Mouse (Mus musculus) neural tube, embryonic 11.5 days (tissue): ENCODE results near the gene Gss. TPM values are rescaled to one million over a fixed set of nuclear protein-coding genes. Genes with fewer than 3 reads are reported as not detected.

Experiments
- ATAC-seq: fragments of 200-750 bp; cut with Nextera tagmentation; 2 replicates; pipeline ENCODE4 v1.8.0; 2017; ENCODE audit warnings: moderate number of reproducible peaks, mild to moderate bottlenecking, moderate TSS enrichment, moderate library complexity; ENCODE audit not compliant: insufficient read depth, low FRiP score, low TSS enrichment
- DNase-seq: peaks from one replicate; pipeline ENCODE4 v3.0.0-alpha.2; 2015; ENCODE audit warnings: low spot score
- H3K27ac ChIP-seq: fragments of 300-500 bp; sonication (generic); 2 replicates; pipeline ENCODE4 v1.5.1; 2014; ENCODE audit warnings: low read depth, mild to moderate bottlenecking, low read length
- H3K27me3 ChIP-seq: fragments of 300-500 bp; sonication (generic); 2 replicates; pipeline ENCODE4 v1.6.1; 2014; ENCODE audit warnings: mild to moderate bottlenecking, low read length, mixed read lengths; ENCODE audit not compliant: control insufficient read depth, insufficient read depth
- H3K36me3 ChIP-seq: fragments of 300-500 bp; sonication (generic); 2 replicates; pipeline ENCODE4 v1.6.1; 2014; ENCODE audit warnings: mild to moderate bottlenecking, low read length, moderate library complexity, mixed read lengths; ENCODE audit not compliant: control insufficient read depth, insufficient read depth
- H3K4me1 ChIP-seq: fragments of 300-500 bp; sonication (generic); 2 replicates; pipeline ENCODE4 v1.6.1; 2014; ENCODE audit warnings: low read length, mixed read lengths; ENCODE audit not compliant: control insufficient read depth, insufficient read depth
- H3K4me2 ChIP-seq: fragments of 300-500 bp; sonication (generic); 2 replicates; pipeline ENCODE4 v1.6.1; 2014; ENCODE audit warnings: low read depth, mild to moderate bottlenecking, moderate library complexity
- H3K4me3 ChIP-seq: fragments of 300-500 bp; sonication (generic); 2 replicates; pipeline ENCODE4 v1.5.1; 2014; ENCODE audit warnings: low read depth, low read length
- H3K9ac ChIP-seq: fragments of 300-500 bp; sonication (generic); 2 replicates; pipeline ENCODE4 v1.6.1; 2014; ENCODE audit warnings: mild to moderate bottlenecking, low read length
- H3K9me3 ChIP-seq: fragments of 300-500 bp; sonication (generic); 2 replicates; pipeline ENCODE4 v1.6.1; 2016; ENCODE audit warnings: low read length; ENCODE audit not compliant: control insufficient read depth
- WGBS: fragments of 180-500 bp; shearing (Covaris S2); extraction: QIAGEN DNeasy Blood & Tissue Kit; methylation state at CpG from one replicate; pipeline ENCODE4 v1.1.7; 2014; 5-methylcytosine and 5-hydroxymethylcytosine counted together
- polyA plus RNA-seq: library from polyadenylated mRNA; unstranded; fragments of >200 nt; fragmentation: Nextera tagmentation; extraction: Ambion mirVana; gene quantifications from 2 replicates; pipeline ENCODE4 v1.2.1, GENCODE M21; 2014

Gene Gss
- polyA plus RNA-seq: 15.5 and 15.7 TPM in 2 replicates

DNA sequence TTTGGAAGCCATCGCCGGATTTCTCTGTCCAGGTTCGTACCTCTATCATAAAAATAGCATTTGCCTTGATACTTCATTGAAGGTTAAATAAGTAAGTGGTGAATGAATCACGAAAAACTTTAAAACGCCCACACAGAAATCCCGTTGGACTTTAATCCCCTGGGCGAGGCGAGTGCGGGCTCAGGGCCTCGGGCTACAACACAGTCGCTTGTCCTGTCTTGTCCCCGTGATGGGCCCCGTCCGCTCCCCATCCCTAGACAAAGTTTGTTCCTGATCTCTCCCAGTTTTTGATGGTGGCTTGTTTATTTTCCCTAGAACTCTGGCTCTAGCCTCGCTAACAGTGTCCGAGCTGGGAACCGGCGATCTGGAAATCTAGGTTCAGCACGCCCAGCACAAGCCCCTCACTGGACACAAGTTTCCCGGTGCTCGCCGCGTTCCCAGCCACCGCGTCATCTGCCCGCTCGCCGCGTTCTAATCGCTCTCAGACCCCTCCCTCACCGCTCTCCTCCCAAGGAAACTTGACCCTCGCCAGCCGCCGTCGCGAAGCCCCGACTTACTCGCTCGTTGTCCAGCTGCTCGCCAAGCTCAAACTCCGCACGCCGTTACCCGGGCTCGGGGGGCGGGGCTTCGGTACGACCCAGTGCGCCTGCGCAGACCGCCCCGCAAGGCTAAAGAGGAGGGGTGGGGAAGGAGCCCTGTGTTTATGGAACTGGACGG lies at the start of gene Gss:
Gene Gss, minus strand, starts transcription at position 674 of the 717 bp plus-strand sequence.
- Histone ChIP-seq H3K36me3 (no peaks in the 10 kb centered on the region), H3K9ac (peak within 1 kb of the TSS; percentile 52), H3K4me2 (peak within 1 kb of the TSS; percentile 46), H3K9me3 (no peaks in the 10 kb centered on the region), H3K4me1 (peaks cover 5% of the 10 kb centered on the region; the same call in 1 of the 2 replicates), H3K4me3 (peak within 1 kb of the TSS; percentile 51), H3K27ac (peak within 1 kb of the TSS; percentile 17; the same call in 1 of the 2 replicates), H3K27me3 (no peaks in the 10 kb centered on the region)
- WGBS: under 1% methylated on average over 53 of the region's 53 CpGs
- DNase-seq (peak; percentile 100), ATAC-seq (peak; percentile 84)

DNA sequence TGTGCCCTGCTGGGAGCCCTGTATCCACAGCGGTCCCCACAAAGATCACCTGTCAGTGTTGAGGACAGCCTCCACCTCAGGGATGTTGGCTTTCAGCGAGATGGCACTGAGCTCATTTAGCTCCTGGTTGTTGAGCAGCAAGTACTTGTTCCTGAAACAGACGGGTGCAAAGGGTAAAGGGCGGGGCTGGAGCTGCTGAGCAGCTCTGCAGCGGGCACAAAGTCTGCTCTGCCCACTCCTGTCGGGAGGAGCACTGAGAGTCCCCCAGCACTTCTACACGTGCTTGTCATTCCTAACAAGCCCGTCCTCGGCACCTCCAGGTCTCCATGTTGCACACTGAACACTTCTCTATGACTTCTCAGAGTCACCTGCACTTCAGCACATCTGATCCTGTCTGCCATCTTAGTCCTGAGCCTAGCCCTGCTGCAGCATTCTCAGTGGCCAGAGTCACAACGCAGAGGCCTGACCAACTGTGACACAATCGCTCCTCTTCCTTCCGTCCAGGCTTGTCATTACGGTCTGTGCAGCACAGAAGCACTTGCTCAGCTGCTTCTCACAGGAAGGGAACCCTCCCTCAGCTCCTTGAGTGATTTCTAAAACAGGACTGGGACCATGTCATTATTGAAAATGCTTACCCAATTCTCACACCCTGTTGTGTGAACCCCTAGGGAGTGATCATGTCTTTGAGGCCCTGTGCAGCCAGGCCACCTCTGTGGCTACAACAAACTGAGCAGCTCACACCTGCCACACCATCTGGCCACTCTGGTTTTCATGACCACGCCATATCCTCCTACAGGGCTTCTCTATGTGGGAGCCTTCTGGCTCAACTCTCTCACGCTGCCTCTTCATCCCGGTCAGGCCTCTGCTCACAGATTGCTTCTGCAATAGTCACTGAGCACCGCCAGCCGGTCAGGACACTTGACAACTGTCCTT lies 49.2 kb upstream of the Gss start:
- Histone ChIP-seq H3K4me2 (no peak overlapping the region), H3K27ac (0 out of 2 replicates have a peak overlapping the region, but pooled peaks have one; percentile 56), H3K9me3 (no peaks in the 10 kb centered on the region), H3K36me3 (peaks cover 26% of the 10 kb centered on the region), H3K27me3 (no peaks in the 10 kb centered on the region), H3K4me1 (no peaks in the 10 kb centered on the region), H3K9ac (no peak overlapping the region; the same call in 1 of the 2 replicates), H3K4me3 (no peak overlapping the region)
- ATAC-seq: 0 out of 2 replicates have a peak, but pooled peaks have one; percentile 27
- DNase-seq: no peak
- 79% methylated on average over 18 of the region's 18 CpGs for WGBS

DNA sequence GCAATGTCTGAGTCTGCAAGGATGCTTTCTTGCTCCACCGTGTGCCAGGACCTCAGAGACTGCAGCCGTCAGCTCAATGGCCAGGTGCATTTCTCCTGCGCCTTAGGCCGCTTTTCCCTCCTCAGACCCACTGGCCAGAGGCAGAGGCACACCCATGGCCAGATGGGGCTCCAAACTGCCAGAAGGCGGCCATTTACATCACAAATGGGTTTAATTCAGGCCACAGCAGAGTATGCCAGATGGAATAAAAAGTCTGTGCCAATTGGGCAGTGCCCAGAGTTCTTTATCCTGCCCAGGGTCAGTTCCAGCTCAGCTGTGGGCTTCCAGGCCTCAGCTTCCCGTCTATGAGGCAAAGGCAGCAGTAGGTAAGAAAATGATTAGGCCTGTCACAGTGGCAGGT lies 48.0 kb upstream of the Gss start:
- DNase-seq (no peak), ATAC-seq (no peak)
- WGBS: 86% methylated on average over 6 of the region's 6 CpGs
- no peak overlapping the region for H3K27ac ChIP-seq
- H3K4me1 ChIP-seq: no peaks in the 10 kb centered on the region
- no peak overlapping the region for H3K9ac ChIP-seq
- H3K27me3 ChIP-seq: no peaks in the 10 kb centered on the region
- H3K36me3 ChIP-seq: peaks cover 26% of the 10 kb centered on the region
- H3K4me2 ChIP-seq: no peak overlapping the region
- no peak overlapping the region for H3K4me3 ChIP-seq
- no peaks in the 10 kb centered on the region for H3K9me3 ChIP-seq

DNA sequence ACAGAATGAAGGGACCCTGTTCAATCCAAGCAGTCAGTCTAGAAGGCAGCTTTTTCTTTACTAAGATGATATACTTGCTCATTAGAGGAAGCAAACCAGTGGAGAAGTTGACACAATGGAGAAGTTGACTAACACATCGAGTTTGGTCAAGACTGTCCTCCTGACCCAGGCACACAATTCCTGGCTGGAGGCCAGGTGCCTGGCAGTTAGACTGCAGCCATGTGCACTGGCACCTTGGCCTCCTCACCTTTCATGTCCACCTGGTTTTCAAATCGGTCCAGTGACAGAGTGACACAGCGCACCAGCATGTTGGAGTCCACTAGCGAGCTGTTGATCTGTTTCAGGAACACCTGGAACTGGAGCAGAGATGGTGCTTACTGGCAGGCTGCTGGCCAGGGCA lies 44.8 kb upstream of the Gss start:
- Histone ChIP-seq H3K9ac (no peak overlapping the region), H3K27me3 (peaks cover 7% of the 10 kb centered on the region), H3K9me3 (no peaks in the 10 kb centered on the region), H3K4me2 (no peak overlapping the region), H3K4me1 (no peaks in the 10 kb centered on the region), H3K27ac (no peak overlapping the region), H3K4me3 (no peak overlapping the region), H3K36me3 (peaks cover 24% of the 10 kb centered on the region)
- ATAC-seq (no peak), DNase-seq (no peak)
- 93% methylated on average over 4 of the region's 4 CpGs for WGBS

DNA sequence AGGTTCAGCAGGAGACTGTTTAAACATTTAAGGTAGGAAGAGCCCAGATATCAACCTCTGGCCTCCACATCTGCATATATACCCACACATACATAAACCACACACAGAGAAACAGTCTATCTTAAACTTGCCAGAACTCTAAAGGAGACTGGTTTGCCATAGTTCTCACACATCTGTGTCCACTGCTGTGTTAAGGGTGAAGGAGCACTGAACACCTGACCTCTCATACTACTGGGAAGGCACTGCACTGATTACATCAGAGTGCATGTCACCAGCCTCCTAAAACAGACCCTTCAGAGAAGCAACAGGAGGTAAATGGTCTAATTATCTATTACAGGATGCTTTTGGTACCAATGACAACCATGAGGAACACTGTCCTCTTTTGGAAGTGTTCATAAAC lies 44.3 kb upstream of the Gss start:
- H3K9ac ChIP-seq: no peak overlapping the region
- no peak overlapping the region for H3K4me2 ChIP-seq
- DNase-seq (no peak), ATAC-seq (no peak)
- H3K27me3 ChIP-seq: peaks cover 12% of the 10 kb centered on the region
- H3K4me3 ChIP-seq: no peak overlapping the region
- no peaks in the 10 kb centered on the region for H3K4me1 ChIP-seq
- H3K27ac ChIP-seq: no peak overlapping the region
- peaks cover 24% of the 10 kb centered on the region for H3K36me3 ChIP-seq
- no peaks in the 10 kb centered on the region for H3K9me3 ChIP-seq

DNA sequence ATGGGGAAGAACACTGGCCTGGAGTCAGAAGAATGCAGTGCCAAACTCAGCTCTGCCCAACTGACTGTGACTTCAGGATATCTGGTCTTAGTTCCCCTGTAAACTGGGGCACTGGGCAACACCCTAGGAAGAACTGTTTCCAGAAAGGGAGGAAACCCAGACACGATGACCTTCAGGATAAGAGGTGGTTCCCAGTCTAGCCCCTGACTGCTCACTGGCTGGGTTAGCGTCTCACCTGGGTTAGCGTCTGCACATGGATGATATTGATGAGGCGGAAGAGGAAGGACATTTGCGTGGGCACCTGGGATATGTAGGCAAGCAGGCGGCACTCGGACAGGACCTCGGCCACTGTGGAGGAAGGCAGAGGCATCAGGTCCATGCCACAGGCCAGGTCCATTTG lies 43.4 kb upstream of the Gss start:
- DNase-seq (no peak), ATAC-seq (no peak)
- 95% methylated on average over 8 of the region's 8 CpGs for WGBS
- Histone ChIP-seq H3K27ac (no peak overlapping the region), H3K4me3 (no peak overlapping the region), H3K27me3 (peaks cover 22% of the 10 kb centered on the region), H3K9me3 (no peaks in the 10 kb centered on the region), H3K9ac (no peak overlapping the region), H3K4me1 (0 out of 2 replicates have a peak, but pooled peaks cover 3% of the 10 kb centered on the region), H3K36me3 (peaks cover 19% of the 10 kb centered on the region), H3K4me2 (no peak overlapping the region)

DNA sequence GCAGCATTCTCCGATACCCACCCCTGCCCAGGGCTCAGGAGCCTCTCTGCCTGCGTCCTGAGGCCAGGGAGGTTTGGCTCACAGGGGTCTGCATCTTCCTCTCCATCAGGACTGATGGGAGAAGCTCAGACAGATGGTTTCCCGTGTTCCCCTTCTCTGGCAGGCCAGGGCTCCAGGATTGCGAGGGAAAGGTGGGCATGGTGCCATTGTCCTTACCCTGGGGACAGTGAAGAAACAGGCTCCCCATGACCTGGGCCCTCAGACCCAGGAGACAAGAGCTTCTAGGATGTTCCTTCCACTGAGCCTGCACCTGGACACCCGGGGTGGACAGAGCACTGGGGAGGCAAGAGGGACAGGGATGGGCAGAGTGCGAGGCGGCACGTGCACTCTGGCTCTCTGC lies 42.0 kb upstream of the Gss start:
- Histone ChIP-seq H3K27ac (no peak overlapping the region), H3K9me3 (no peaks in the 10 kb centered on the region), H3K9ac (no peak overlapping the region), H3K4me2 (no peak overlapping the region), H3K4me1 (peaks cover 7% of the 10 kb centered on the region), H3K4me3 (no peak overlapping the region), H3K27me3 (peaks cover 36% of the 10 kb centered on the region), H3K36me3 (peaks cover 14% of the 10 kb centered on the region)
- WGBS: 96% methylated on average over 8 of the region's 8 CpGs
- DNase-seq: no peak
- no peak for ATAC-seq

DNA sequence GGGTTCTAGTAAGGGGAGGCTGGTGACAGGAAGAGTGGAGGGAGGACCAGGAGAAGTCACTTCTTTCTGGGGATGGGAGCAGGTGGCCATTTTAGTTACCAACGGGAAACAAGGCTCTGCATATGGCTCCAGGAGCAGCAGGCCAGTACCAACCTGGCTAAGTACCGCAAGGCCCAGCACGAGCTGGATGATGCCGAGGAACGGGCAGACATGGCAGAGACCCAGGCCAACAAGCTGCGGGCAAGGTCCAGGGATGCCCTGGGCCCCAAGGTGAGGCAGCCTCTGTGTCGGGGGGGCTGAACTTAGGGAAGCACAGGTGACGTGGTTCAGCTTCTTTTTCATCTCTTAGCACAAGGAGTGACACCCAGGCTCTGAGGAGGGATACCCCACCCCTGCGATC lies 41.1 kb upstream of the Gss start:
- Histone ChIP-seq H3K4me1 (peaks cover 7% of the 10 kb centered on the region), H3K36me3 (peaks cover 11% of the 10 kb centered on the region)

More for the DNA sequence above, 41.1 kb upstream of the Gss start:
- Histone ChIP-seq H3K27me3 (peaks cover 43% of the 10 kb centered on the region), H3K9ac (no peak overlapping the region), H3K4me3 (no peak overlapping the region), H3K4me2 (no peak overlapping the region), H3K9me3 (no peaks in the 10 kb centered on the region), H3K27ac (no peak overlapping the region)
- 95% methylated on average over 9 of the region's 9 CpGs for WGBS
- ATAC-seq (no peak), DNase-seq (no peak)
